8 mouse cellular contexts compared by ENCODE assay signal in the genomic region with DNA sequence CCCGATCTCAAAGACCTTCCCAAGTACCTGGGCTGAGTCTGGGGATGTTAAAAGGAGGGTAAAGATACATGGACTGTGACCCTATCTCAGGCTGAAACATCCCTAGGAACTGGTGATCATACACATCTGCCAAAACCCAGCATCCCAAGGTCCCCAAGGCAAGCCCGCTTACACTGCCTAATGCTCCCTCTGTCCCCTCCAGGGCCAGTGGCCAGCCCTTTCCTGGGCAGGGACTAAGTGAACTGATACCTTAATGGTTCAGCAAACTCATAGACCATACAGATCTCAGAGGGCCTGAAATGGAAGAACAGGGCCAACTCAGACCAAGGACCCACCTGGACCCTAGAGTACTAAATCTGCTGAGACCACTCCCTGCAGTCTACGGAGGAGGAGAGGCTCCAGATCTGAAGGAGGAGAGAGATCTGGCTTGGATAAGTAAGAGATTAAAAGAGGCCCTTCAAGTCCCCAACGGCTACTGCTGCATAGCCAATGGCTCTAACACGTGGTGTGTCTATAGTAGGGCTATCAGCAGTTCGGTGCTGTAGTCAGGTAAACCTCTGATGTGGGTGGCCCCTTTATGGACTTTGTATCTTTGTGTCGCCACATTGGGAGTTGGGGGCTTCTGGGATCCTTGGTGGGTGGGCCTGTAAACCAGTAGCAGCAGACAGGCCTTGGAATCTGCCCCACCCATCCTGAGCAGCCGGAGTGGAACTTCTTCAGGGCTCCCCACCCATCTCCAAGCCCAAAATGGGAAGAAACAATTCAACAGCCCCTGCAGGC. TPM values are rescaled to one million over a fixed set of nuclear protein-coding genes. Genes with fewer than 3 reads are reported as not detected.
DNase-seq lines count a peak whose midpoint lies in the region; ATAC-seq and TF ChIP-seq lines count a peak whose summit lies in the region.

No protein-coding gene starts in this region.

- ATAC-seq in hindbrain, embryonic 11.5 days (ENCODE audit: low FRiP score): no peak
- ATAC-seq in midbrain, embryonic 13.5 days: peak; percentile 0; the same call in 1 of the 2 replicates

- peak overlapping the region; percentile 72 for H3K9ac ChIP-seq in hindbrain, embryonic 11.5 days (ENCODE audit: low read depth, low read length)
- peak overlapping the region; percentile 72 for H3K9ac ChIP-seq in midbrain, embryonic 13.5 days (replicated peaks)

- peak overlapping the region; percentile 96 for H3K4me2 ChIP-seq in hindbrain, embryonic 11.5 days (replicated peaks; ENCODE audit: low read depth, low read length)
- peak overlapping the region; percentile 91 for H3K4me2 ChIP-seq in midbrain, embryonic 13.5 days (replicated peaks)

- H3K9me3 ChIP-seq in E14TG2a.4 (ENCODE audit: low read length): no peaks in the 10 kb centered on the region
- no peaks in the 10 kb centered on the region for H3K9me3 ChIP-seq in hindbrain, embryonic 11.5 days (ENCODE audit: control insufficient read depth, low read length)
- no peaks in the 10 kb centered on the region for H3K9me3 ChIP-seq in midbrain, embryonic 13.5 days

- peak; percentile 13 for DNase-seq in gastrocnemius, adult 2 months
- no peak for DNase-seq in gastrocnemius, adult 18-20 months (ENCODE audit: low spot score)
- no peak for DNase-seq in hindbrain, embryonic 11.5 days (ENCODE audit: low spot score)
- no peak for DNase-seq in left cerebral cortex, postnatal 36 days (ENCODE audit: low spot score in 2 of 2)
- DNase-seq in right cerebral cortex, postnatal 4 days: no peak
- no peak for DNase-seq in T-cell, adult 2 months (ENCODE audit: low spot score)

- H3K27me3 ChIP-seq in E14TG2a.4 (ENCODE audit: insufficient read depth, low read length): peaks cover 16% of the 10 kb centered on the region; the same call in 1 of the 2 replicates
- no peaks in the 10 kb centered on the region; the same call in 1 of the 2 replicates for H3K27me3 ChIP-seq in hindbrain, embryonic 11.5 days (ENCODE audit: control insufficient read depth, insufficient read depth, low read length)
- H3K27me3 ChIP-seq in midbrain, embryonic 13.5 days: peaks cover 5% of the 10 kb centered on the region; the same call in 1 of the 2 replicates

- WGBS in hindbrain, embryonic 11.5 days: 46% methylated on average over 8 of the region's 8 CpGs
- WGBS in midbrain, embryonic 13.5 days: 42% methylated on average over 8 of the region's 8 CpGs

- peaks cover 74% of the 10 kb centered on the region for H3K36me3 ChIP-seq in E14TG2a.4 (ENCODE audit: insufficient read depth, low read length)
- H3K36me3 ChIP-seq in hindbrain, embryonic 11.5 days (ENCODE audit: control insufficient read depth, insufficient read depth, low read length): 0 out of 2 replicates have a peak, but pooled peaks cover 4% of the 10 kb centered on the region
- H3K36me3 ChIP-seq in midbrain, embryonic 13.5 days: peaks cover 43% of the 10 kb centered on the region

- TF ChIP-seq CTCF in gastrocnemius, adult 2 months (IDR thresholded peaks at IDR 0.05): no peak
- TF ChIP-seq CTCF in E14TG2a.4 (conservative IDR thresholded peaks at IDR 0.05; ENCODE audit: low read length): no peak

- peaks cover 66% of the 10 kb centered on the region for H3K4me1 ChIP-seq in E14TG2a.4 (replicated peaks; ENCODE audit: low read depth, low read length)
- peaks cover 8% of the 10 kb centered on the region for H3K4me1 ChIP-seq in hindbrain, embryonic 11.5 days (replicated peaks; ENCODE audit: control insufficient read depth, insufficient read depth, low read length)
- peaks cover 29% of the 10 kb centered on the region for H3K4me1 ChIP-seq in midbrain, embryonic 13.5 days (replicated peaks)

- H3K27ac ChIP-seq in gastrocnemius, adult 2 months: peak overlapping the region; percentile 95
- peak overlapping the region; percentile 83 for H3K27ac ChIP-seq in hindbrain, embryonic 11.5 days (ENCODE audit: low read depth, low read length)
- peak overlapping the region; percentile 85 for H3K27ac ChIP-seq in midbrain, embryonic 13.5 days

- intact Hi-C loops in gastrocnemius, adult 2 months (cut with DNase I): no loop called here
- intact Hi-C loops in left cerebral cortex, postnatal 36 days (cut with DNase I): no loop called here

- H3K4me3 ChIP-seq in gastrocnemius, adult 2 months: peak overlapping the region; percentile 88
- H3K4me3 ChIP-seq in E14TG2a.4 (replicated peaks; ENCODE audit: low read length): peak overlapping the region; percentile 84
- peak overlapping the region; percentile 55 for H3K4me3 ChIP-seq in hindbrain, embryonic 11.5 days (ENCODE audit: low read depth, low read length)
- H3K4me3 ChIP-seq in midbrain, embryonic 13.5 days (replicated peaks): peak overlapping the region; percentile 51

RNA-seq across cellular contexts. Expression of a gene that starts 0.6 kb away (rescaled TPM):
- 1 to 10 TPM in 1 of 2 experiments, under 1 TPM in 1; 0.64 to 1.2 TPM for total RNA-seq in gastrocnemius, adult 2 months (2021)
- total RNA-seq in gastrocnemius, adult 18-20 months (2021): under 1 TPM; 0.84 to 0.97 TPM
- 21.9 and 22.0 TPM in 2 replicates for polyA plus RNA-seq in hindbrain, embryonic 11.5 days (2014; fragmentation: Nextera tagmentation; extraction: Ambion mirVana)
- 33.8 and 36.6 TPM in 2 replicates for polyA plus RNA-seq in midbrain, embryonic 13.5 days (2015; fragmentation: Nextera tagmentation; extraction: Ambion mirVana)
- 1 to 10 TPM; 2.2 TPM for total RNA-seq in left cerebral cortex, postnatal 36 days (2021)

RNA-seq across cellular contexts. Expression of a gene that starts 30.4 kb away (rescaled TPM):
- 1 to 10 TPM; 4.7 to 5.0 TPM for total RNA-seq in gastrocnemius, adult 2 months (2021)
- total RNA-seq in gastrocnemius, adult 18-20 months (2021): 1 to 10 TPM; 3.6 to 3.7 TPM
- 1.9 and 2.4 TPM in 2 replicates for polyA plus RNA-seq in hindbrain, embryonic 11.5 days (2014; fragmentation: Nextera tagmentation; extraction: Ambion mirVana)
- polyA plus RNA-seq in midbrain, embryonic 13.5 days (2015; fragmentation: Nextera tagmentation; extraction: Ambion mirVana): 2.0 and 3.1 TPM in 2 replicates
- 10 to 100 TPM in 1 of 2 experiments, 1 to 10 TPM in 1; 7.8 to 13.5 TPM for total RNA-seq in left cerebral cortex, postnatal 36 days (2021)

RNA-seq across cellular contexts. Expression of a gene that starts 32.7 kb away (rescaled TPM):
- 10 to 100 TPM; 43.4 to 51.7 TPM for total RNA-seq in gastrocnemius, adult 2 months (2021)
- total RNA-seq in gastrocnemius, adult 18-20 months (2021): 10 to 100 TPM; 42.4 to 45.8 TPM
- 141 and 145 TPM in 2 replicates for polyA plus RNA-seq in hindbrain, embryonic 11.5 days (2014; fragmentation: Nextera tagmentation; extraction: Ambion mirVana)
- 136 and 140 TPM in 2 replicates for polyA plus RNA-seq in midbrain, embryonic 13.5 days (2015; fragmentation: Nextera tagmentation; extraction: Ambion mirVana)
- total RNA-seq in left cerebral cortex, postnatal 36 days (2021): 10 to 100 TPM; 56.1 to 60.8 TPM
